Mouse (Mus musculus): Measurements from ENCODE around the gene Ss18l2. TPM values are rescaled to one million over a fixed set of nuclear protein-coding genes. Genes with fewer than 3 reads are reported as not detected.

The Ss18l2 gene
- 32.7 TPM for polyA plus RNA-seq (2017; shearing (Covaris generic))

DNA sequence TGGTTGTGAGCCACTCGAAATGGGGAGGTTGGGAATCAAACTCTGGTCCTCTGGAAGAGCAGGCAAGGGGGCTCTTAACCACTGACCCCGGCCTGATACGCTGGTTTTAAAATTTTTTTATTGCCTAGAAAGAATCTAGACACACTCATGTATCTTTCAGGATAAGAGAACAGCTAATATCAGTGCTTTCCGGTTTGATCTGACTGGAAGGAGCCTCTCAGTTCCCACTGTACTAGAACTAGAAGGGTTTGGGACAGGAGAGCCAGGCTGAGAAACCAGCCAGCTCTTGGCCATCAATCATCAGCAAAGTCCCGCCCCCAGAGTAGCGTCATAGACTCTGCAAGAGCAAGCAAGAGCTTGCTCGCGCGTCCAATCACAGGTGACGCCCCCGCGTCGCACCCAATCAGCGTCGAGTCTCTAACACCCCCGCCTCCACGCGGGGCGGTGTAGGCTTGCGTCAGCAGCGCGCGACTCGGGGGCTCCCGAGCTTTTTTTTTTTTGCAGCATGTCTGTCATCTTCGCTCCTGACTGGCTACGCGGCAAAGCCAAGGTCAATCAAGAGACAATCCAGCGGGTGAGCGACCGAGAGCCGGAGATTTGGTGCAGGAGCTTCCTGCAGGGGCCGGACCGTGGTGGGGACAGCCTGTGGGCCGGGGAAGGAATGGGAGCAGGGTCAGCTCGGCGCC is at the start of gene Ss18l2:
Gene Ss18l2 (plus strand): TSS at position 432 of the 686 bp plus-strand sequence.

DNA sequence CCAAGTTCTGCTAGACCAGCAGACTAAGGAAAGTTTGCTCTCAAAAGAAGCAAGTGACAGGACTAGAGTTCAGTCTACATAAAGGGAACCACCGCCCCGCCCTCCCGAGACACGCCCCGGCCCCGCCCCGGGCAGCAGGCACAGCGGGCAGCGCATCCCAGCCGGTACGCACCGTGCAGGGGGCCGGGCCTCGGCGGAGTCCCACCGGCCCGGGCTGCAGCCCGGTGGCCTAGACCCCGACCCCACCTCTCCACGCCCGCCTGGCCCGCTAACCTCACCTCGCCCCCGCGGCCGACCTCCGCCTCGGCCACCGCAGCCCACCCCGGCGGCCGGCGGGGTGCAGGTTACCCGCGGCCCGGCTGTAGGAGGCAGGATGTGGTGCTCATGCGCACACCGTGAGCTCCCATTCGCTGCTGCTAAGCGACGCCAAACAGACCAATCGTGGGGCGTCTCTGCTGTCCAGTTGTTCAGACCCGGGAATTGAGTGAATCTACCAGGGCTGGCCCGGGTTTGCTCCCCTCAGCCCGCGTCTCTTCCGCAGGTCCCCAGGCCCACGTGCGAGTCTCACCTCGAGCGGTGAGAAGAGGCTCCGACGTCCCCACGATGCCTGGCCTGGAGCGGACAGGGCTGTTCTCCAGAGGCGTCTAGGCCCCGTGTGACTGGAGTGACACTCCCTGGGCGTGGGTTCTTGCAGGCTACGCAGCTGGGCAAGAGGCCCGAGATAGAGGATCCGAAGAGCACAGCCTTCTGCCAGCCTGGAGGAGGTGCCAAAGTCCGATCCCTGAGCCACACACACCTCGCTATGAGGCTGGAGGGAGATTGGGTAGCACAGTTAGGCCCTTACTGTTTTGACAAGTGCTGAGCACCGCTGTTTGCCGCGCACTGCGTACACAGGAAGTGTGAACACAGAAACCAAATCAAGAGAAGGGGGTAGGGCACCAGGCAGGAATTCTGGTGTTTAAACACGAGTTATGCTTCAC is 5.2 kb upstream of the Ss18l2 start, which contains the start of gene Sec22c:
Gene Sec22c (minus strand): TSS at position 845 of the 980 bp plus-strand sequence.

DNA sequence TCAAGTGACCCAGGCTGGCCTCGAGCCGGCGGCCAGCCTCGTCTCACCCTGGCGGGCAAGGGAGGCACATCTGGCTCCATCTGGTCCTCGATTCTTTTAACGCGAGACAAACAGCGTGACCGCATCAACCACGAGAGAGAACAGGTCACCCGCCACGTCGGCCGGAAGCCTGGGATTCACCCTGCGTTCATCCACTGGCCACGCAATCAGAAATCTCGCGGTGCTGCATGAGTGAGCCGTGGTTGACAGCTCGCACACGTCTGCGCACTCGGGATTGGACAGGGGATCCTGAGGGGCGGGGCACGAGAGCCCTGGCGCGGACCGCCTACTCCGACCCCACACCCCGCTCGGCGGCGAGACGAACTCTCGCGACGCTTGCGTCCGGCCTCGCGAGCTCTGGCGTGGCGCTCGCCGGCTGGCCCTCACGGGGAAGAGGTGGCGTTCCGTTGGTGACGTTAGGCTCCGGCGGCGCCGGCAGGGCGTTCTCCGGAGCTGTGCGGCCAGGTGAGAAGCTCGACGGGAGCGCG is 8.7 kb downstream of the Ss18l2 start, which contains the start of gene Nktr:
Gene Nktr (plus strand): TSS at position 378 of the 527 bp plus-strand sequence.

DNA sequence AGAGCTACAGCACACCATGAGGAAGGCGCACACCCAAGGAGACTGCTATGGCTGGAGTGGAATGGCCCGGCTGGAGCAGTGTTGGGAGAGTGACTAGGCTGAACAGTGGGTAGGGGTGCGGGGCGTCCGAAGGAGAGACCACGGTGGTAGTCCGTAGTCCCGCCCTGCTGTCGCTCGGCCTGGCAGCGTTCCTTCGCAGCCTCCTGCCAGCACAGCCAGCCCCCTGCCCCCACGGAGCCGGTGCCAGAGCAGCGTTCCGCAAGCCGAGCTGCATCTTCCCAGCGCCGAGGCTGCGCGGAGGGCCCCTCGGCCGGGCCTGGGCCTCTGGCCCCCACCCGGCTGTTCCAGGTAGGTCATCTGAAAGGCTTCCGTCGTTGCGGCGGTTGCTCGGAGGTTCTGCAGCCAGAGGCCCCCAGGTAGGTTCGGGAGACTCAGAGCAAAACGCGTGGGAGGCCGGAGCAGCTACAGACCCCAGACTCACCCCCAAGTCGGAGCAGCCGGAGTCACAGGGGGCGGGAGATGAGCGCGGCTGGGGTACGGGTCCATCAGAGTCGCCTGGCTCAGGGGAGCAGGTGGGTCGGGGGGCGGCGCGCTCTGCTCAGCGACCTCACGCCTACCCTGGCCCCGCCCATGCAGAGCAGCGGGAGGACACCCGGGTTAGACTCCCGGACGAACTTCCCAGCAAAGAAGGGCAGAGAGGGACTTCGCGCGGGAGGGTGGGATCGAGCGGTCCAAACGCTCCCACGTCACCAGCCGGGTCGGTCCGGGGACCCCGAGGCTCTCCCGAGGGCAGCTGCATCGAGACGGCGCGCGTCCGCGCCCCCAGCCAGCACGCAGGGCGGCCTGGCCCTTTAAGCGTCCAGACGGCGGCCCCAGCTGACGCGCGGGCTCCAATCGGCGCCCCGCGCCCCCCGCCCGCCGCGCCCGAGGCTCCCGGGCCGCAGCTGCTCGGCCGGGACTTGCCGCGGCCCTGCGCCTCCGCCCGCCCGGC is 49.3 kb downstream of the Ss18l2 start, which contains the start of gene Zfp651:
Gene Zfp651 (plus strand): TSS at position 240 of the 991 bp plus-strand sequence.

Other genes starting within 250 kb of the Ss18l2 start
- not detected for gene Cck, start 214.6 kb upstream of the Ss18l2 start, polyA plus RNA-seq (2017; shearing (Covaris generic))
- gene Lyzl4, start 68.2 kb upstream of the Ss18l2 start, polyA plus RNA-seq (2017; shearing (Covaris generic)), result not detected
- gene Vipr1, start 67.6 kb upstream of the Ss18l2 start, polyA plus RNA-seq (2017; shearing (Covaris generic)), result 3.5 TPM
- 30.7 TPM for gene Sec22c, start 4.8 kb upstream of the Ss18l2 start, polyA plus RNA-seq (2017; shearing (Covaris generic))
- gene Nktr, start 8.8 kb downstream of the Ss18l2 start, polyA plus RNA-seq (2017; shearing (Covaris generic)), result 139 TPM
- gene Zfp651, start 49.0 kb downstream of the Ss18l2 start, polyA plus RNA-seq (2017; shearing (Covaris generic)), result 0.09 TPM
- gene Klhl40, start 67.3 kb downstream of the Ss18l2 start, polyA plus RNA-seq (2017; shearing (Covaris generic)), result not detected
- gene Hhatl, start 82.2 kb downstream of the Ss18l2 start, polyA plus RNA-seq (2017; shearing (Covaris generic)), result not detected
- not detected for gene Ccdc13, start 129.1 kb downstream of the Ss18l2 start, polyA plus RNA-seq (2017; shearing (Covaris generic))
- gene Higd1a, start 148.0 kb downstream of the Ss18l2 start, polyA plus RNA-seq (2017; shearing (Covaris generic)), result 83.9 TPM
- not detected for gene Ackr2, start 188.0 kb downstream of the Ss18l2 start, polyA plus RNA-seq (2017; shearing (Covaris generic))
- not detected for gene Cyp8b1, start 206.0 kb downstream of the Ss18l2 start, polyA plus RNA-seq (2017; shearing (Covaris generic))
- gene Fam198a, start 240.7 kb downstream of the Ss18l2 start, polyA plus RNA-seq (2017; shearing (Covaris generic)), result 0.11 TPM